Mouse (Mus musculus) urinary bladder, postnatal 36 days (tissue): Measurements from ENCODE around the gene Gpr31b.
A peak's percentile ranks its signal among the peaks of the same experiment; 100 is the strongest.
"Not testable (repeated sequence)": the region's sequence is repeated elsewhere in the genome, so short reads cannot be mapped to it uniquely, and the experiment has no call there.

Experiments used
- DNase-seq, 2 experiments: peaks; one replicate each; pipeline ENCODE4 v3.0.0; 2022; ENCODE audit warnings: low spot score in 2 of 2, mixed read lengths in 1 of 2

The Gpr31b gene

DNA sequence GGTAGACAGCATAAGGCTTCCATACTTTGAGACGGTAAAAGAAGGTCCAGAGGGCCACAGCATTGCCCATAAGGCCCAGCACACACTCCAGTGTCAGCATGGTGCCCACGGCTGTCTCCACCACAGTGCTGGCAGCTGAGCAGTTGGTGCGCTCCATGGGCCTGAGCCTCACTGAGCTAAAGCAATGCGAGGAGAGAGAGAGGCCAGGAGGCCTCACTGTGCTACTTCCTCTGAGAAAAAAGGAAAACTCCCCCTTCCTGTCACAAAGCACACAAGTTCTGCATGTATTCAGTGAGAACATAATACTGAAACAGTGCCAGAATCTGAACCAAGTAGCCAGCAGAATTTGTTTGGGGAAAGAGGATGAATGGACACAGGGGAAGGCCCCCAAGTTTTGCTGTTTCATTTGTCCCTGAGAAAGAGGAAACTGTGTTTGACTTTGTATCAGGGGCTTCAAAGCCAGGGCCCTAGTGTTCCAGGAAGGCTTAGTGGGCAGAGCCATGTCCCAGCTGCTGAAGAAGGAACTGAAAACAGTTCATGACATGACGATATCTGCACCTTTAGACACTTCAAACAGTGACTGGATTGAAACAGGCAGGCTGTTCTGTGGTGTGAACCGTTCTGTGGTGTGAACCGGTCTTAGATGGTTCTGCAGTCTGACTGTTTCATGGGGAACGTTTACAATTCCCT lies at the start of gene Gpr31b:
Gpr31b (minus strand) TSS at position 173 of the 690 bp plus-strand sequence.
- DNase-seq = not testable (repeated sequence)

DNA sequence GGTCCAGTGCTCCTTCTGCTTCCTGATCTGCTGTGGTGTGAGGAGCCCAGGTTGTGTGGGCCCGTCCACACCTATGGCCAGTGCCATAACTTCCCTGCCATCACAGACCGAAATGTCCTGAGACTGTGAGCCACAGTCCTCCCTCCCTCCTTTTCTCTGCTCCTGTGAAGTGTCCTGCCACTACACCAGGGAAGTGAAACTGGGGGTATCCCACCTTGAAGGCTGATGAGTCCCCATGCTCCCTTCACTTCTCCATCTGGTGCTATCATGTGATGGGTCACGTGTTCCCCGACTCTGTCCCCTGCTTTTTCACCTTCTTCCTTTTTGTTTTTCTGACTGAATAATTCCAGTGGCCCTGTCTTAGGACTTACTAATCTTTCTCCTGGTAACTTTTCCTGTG lies 40.9 kb upstream of the Gpr31b start:
- not testable (repeated sequence) for DNase-seq

DNA sequence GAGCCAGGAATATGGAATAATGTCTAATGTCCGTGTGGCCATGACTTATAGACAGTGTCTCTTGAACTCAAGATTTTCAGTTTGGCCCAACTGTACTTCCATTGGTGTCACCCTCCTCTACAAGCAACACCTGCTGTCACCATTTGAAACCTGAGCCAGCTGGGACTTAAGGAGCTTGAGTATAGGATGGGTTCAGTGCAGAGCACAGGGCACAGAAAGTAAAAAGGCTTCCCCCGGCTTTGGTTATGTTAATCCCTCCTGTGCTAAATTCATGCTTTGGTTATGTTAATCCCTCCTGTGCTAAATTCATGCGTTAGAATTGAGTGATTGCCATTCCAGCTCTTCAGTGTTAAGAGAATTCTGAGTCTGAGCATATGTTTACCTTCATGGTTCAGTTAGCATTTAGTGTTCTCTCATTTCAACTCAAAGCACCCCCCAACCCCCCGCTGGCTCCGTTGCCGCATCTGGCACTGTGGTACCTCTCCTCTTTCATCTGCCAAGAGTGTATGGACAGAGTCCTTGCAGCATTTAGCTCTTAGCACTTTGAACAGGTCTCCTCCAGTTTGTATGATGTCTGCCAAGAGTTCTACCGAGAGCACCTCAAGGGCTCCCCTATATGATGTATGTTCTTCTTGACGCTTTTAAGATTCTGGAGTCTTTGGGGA lies 40.1 kb upstream of the Gpr31b start:
- not testable (repeated sequence) for DNase-seq

DNA sequence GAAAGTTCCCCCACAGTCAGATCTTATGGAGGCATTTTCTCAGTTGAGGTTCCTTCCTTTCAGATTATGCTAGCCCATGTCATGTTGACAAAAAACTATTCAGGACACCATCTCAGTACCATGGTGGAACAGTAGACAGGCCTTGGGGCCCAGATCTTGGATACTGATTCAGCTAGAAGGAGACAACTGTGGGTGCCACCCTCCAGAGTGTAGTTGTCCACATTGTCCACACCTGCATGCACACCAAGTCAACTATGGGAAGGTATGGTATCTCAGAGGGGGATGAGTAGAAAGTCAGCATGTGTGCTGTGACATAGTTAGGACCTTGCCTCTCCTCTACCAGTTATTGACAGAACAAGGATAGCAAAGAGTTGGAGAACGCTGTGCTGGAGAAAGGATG lies 39.4 kb upstream of the Gpr31b start:
- not testable (repeated sequence) for DNase-seq

DNA sequence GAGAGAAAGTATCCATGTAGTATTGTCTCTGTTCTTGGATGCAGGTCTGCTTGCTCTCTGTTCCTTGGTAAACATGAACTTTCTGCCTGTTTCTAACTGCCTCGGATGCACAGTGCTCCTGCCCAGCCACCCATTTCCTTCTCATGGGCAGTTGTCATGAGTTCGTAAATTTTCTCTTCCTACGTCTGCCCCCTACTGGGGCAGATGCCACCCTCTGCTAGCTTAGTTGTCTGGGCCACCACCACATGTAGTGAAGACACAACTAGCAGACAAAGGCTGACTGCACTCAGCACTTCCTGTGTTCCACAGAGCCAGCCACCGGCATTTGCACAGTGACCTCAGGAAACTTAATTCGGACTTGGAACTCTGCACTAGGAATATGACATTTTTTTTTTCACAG lies 17.1 kb upstream of the Gpr31b start:
- DNase-seq = not testable (repeated sequence)

DNA sequence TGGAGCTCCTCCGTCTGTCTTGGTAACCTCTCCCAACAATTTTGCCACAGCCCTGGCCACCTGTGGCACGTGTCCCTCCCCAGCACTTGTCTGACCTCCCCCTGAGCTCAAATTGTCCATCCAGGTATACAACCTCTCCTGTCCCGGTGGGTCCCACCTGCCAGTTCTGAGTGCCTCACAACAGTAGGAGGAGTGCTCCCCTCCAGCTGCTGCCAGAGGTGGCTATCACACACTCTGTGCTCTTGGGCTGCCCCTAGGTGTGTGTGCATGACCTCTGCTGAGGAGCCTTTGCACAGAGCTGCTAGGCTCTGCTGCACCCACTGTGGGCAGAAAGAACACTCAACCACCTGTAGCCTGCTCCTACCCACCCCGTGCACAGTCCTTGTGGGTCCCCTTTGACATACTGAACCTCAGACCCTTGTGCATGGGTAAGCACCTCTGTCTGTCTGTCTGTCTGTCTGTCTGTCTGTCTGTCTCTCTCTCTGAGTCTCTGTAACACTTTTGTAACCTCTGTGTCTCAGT lies 15.8 kb upstream of the Gpr31b start:
- DNase-seq = not testable (repeated sequence)

DNA sequence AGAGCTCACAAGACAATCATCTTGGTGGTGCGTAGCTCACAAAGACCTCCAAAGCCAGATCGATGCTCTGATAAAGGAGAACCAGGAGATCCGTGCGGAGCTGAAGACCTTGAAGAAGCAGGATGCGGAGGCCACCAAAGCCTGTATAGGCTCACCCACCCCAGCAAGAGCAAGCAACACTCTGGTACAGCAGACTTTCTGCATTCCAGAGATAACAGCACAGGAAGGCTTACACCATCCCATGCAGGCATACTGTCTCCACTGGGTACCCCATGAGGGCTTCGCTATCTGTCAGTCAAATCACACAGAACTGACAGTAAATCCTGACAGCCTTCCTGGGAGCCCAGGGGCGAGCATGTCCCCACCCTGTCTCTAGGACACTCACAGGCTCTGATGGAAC lies 10.8 kb upstream of the Gpr31b start:
- not testable (repeated sequence) for DNase-seq

DNA sequence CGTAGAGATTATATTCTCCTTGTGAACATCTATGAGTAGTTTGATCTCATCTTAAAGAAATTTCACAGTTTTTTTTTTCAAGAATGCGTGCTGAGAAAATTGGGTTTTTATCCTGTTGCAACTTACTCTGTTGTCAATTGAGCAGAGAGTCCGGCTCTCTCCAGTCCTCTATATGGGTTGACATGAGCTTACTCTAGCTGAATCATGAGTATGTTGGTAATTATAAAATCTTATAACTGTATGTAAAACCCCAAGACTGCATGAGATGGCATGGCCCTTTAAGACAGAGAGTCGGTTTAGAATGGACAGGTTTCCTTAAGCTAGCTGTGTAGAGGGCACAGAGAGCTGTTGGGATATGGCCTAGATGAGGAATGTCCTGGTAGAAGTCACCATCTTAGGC lies 8.7 kb upstream of the Gpr31b start, which contains the start of gene Tcp10b:
Tcp10b (plus strand) TSS at position 301 of the 400 bp plus-strand sequence.
- not testable (repeated sequence) for DNase-seq

DNA sequence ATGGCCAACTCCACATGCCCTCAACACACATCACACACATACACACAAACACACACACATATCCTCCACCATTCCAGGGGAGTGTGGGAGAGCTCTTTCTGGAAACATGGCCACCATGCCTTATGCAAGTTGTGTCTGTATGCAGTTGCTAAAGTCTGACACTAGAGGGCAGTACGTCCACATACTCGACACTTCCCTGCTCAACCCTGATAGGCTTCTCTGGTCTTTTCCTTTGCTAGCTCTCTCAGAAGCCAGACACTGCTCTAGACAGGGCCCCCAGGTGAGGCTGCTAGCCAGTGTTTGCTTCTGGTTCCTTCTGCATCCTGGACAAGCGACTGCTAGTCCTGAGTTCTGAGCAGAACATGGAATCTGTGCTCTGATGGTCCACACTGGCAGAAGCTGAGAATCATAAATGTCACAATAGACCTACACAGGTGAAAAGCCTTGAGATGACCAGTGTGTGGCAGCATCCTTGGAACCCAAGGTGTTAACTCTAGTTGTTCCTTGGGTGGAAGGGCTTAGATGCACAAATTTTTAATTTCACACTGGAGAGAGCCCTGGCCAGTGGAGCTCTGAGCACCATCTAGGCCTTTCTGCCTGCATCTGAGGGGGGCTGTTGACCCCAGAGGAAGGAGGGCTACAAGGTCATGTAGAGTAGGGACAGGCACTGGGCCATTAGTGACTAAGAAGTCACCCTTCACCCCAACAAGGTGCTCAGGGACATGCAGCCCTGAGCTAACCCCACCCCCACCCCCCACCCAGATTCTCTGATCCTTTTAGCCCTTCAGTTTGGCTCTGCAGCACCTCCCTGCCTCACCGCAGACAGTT lies 8.0 kb downstream of the Gpr31b start:
- peak; percentile 19 to 37 for DNase-seq

DNA sequence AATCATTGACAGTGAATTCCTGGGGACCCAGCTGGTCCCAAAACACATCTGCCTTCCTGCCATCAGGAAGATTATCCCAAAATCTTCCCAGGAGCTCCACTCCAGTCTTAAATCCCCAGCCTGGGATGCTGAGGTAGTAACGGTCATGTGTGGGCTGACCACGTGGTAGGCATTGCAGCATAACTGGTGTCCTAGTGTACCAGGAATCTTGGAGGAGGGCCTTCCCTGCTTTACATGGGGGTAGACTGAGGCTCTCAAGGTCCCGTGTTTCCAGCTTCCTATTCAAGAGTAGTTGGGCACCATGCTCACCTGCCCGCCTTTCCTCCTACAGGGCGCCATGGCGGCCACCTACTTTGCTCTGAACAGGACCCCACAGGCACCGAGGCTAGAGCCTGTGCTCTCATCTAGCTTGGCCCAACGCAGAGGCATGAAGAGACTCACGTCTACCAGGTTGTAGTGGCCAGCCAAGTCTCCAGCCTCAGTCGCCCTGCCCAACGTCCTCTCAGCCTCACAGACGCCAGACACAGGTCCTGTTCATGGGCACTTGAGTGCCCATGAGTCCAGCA lies 15.4 kb downstream of the Gpr31b start:
- not testable (repeated sequence) for DNase-seq

DNA sequence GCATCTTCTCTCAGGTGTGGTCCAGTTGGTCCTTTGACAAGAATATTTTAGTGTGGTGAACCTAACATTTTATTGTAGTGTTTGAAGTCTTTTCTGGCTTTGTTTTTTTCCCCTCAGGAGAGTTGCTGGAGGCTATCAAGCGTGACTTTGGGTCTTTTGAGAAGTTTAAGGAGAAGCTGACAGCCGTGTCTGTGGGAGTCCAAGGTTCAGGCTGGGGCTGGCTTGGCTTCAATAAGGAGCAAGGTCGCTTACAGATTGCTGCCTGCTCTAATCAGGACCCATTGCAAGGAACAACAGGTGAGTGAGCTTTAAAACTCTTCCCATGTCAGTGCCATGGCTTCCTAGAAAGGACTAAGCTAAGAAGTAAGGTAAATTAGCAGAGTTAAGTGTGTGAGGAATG lies 38.8 kb downstream of the Gpr31b start:
- no peak for DNase-seq

DNA sequence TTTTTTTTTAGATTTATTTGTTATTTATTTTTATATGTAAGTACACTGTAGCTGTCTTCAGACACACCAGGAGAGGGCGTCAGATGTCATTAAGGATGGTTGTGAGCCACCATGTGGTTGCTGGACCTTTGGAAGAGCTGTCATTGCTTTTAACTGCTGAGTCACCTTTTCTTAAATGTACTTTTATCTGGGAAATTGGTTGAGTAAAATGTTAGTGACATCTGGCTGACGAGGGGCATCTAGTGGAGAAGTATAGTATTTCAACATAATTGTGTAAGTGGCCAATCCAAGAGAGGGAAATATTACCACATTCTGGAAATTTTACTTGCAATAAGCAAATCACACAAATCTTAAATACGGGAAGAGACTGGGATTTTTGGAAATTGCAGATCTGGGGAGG lies 42.2 kb downstream of the Gpr31b start:
- no peak for DNase-seq

DNA sequence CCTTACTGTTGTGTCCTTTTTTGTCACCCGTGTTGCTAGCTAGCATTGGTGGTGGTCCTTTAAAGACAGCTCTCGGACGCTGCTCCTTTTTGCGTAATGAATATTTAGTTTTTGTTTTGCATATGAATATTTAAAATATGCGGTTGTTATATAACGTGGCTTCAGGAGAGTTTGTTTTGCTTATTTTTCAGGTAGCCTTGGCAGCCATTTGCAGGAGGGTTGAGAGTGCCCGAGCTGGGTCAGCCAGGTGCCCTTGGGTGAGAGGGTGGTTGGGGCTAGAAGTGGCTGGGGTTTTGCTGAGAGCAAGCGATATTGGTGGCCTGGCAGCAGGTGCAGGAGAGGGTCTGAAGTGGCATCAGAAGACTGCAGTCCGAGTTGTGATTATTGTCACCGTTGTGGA lies 43.6 kb downstream of the Gpr31b start:
- no peak for DNase-seq

DNA sequence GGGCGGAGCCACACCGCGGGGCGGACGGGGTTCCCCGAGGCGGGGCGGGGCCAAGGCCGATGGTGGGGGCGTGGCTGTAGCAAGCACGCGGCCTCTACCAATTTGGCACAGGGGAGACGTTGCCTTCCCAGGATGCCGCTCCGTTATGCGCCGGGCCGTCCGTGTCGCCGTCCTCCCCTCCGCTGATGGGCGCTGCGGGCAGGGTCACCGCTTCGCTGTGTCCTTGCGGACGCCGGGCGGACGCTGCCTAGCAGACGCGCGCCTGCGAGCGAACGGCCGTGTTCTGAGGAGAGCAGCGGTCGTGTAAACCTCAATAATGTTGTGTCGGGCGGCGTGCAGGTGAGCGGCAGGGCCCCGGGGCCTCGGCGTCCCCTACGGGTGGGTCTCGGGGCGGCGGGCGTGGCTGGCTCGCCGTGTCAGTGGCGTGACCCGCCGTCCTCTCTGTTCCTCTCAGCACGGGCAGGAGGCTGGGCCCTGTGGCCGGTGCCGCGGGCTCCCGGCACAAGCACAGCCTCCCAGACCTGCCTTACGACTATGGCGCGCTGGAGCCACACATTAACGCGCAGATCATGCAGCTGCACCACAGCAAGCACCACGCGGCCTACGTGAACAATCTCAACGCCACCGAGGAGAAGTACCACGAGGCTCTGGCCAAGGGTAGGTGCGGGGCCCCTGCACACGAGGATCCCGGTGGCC lies 44.2 kb downstream of the Gpr31b start:
- DNase-seq = peak; percentile 99

DNA sequence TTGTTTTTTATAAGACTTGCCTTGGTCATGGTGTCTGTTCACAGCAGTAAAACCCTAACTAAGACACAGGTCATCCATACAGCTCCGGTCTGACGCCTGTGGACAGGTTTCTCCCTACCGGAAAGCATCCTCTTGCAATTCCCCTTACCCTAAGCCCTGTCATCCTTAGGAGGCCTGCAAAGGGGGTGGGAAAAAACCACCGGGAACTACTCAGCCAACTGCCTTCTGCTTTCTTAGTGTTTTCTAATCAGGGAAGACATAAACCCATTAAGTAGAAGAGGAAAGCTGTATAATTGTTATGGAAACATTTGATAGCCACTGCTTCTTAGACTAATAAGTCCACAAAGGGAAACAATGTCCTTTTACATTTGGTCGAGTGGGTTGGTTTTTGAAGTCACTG lies 45.1 kb downstream of the Gpr31b start:
- DNase-seq = no peak

DNA sequence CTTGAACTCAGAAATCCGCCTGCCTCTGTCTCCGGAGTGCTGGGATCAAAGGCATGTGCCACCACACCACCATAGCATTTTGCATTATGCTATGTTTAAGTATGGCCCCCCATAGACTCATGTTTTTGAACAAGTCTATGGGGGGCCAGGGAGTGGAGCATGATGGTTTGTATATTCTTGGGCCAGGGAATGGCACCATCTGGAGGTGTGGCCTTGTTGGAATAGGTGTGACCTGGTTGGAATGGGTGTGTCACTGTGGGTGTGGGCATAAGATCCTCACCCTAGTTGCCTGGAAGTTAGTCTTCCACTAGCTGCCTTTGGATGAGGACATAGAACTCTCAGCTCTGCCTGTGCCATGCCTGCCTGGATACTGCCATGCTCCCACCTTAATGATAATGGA lies 45.5 kb downstream of the Gpr31b start, which contains the start of gene Sod2:
Sod2 (plus strand) TSS at position 301 of the 400 bp plus-strand sequence.
- DNase-seq = not testable (repeated sequence)

DNA sequence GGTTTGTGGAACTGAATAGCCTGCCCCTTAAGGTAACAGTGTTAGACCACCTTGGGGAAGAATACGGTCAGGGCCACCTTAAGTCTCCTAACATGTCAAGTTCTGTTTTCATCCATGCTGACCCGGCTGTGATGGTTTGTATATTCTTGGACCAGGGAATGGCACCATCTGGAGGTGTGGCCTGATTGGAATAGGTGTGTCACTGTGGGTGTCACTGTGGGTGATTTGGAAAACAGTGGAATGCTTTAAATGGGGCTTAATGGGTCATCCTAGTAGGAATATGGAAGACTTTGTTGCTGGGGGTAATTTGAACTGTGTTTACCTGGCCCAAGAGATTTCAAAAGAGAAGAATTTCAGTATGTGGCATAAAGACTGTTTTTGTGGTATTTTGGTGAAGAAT lies 47.7 kb downstream of the Gpr31b start:
- DNase-seq = not testable (repeated sequence)

DNA sequence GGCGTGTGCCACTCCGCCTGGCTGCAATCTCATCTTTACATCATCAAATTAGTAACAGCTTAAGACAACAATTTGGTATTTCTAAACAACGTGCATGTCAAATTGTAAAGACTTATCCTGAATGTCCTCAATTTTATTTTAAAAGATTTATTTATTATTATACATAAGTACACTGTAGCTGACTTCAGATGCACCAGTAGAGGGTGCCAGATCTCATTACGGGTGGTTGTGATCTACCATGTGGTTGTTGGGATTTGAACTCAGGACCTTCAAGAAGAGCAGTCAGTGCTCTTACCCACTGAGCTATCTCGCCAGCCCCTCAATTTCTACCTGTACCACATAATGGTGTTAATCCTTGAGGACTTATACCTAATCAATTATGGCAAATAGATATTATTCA lies 49.9 kb downstream of the Gpr31b start:
- not testable (repeated sequence) for DNase-seq
